Mouse (Mus musculus) G1E (cell line): ENCODE measurements around the gene Xylt1. TPM values are rescaled to one million over a fixed set of nuclear protein-coding genes. Genes with fewer than 3 reads are reported as not detected.

ENCODE experiments used
- ATAC-seq: 2 replicates; pipeline ENCODE4 v1.8.0; 2016; ENCODE audit warnings: mild to moderate bottlenecking; ENCODE audit not compliant: insufficient number of reproducible peaks, poor library complexity, low FRiP score, severe bottlenecking; ENCODE audit errors: extremely low read depth
- DNase-seq: peaks from one replicate; pipeline ENCODE4 v3.0.0; 2012; ENCODE audit warnings: low spot score
- H3K27me3 ChIP-seq: 2 replicates; pipeline ENCODE4 v1.6.1; 2012; ENCODE audit warnings: mild to moderate bottlenecking, low read length, inconsistent platforms; ENCODE audit not compliant: insufficient read depth
- H3K36me3 ChIP-seq: replicated peaks from 2 replicates; pipeline ENCODE3; 2012; ENCODE audit warnings: mild to moderate bottlenecking, inconsistent platforms
- H3K4me1 ChIP-seq: 2 replicates; pipeline ENCODE4 v1.6.1; 2012; ENCODE audit warnings: low read depth, low read length, inconsistent platforms, mixed read lengths; ENCODE audit not compliant: insufficient read depth
- H3K4me3 ChIP-seq: 2 replicates; pipeline ENCODE4 v1.5.1; 2012; ENCODE audit warnings: low read depth, mild to moderate bottlenecking, inconsistent platforms, low read length, moderate library complexity, mixed read lengths
- H3K9me3 ChIP-seq: replicated peaks from 2 replicates; pipeline ENCODE4 v1.6.1; 2012; ENCODE audit warnings: inconsistent platforms
- CTCF ChIP-seq: IDR thresholded peaks from 2 replicates; pipeline ENCODE4 v1.5.1; 2012; ENCODE audit warnings: low read depth, low read length, inconsistent platforms, mixed read lengths
- GATA1 ChIP-seq: IDR thresholded peaks from 2 replicates; pipeline ENCODE4 v1.6.1; 2012; ENCODE audit warnings: borderline replicate concordance, low read length, inconsistent platforms, mixed read lengths
- GATA2 ChIP-seq: IDR thresholded peaks from 2 replicates; pipeline ENCODE4 v1.6.1; 2012; ENCODE audit warnings: low read depth, low read length, inconsistent platforms, borderline replicate concordance
- POLR2AphosphoS5 ChIP-seq: IDR thresholded peaks from 2 replicates; pipeline ENCODE4 v1.6.1; 2012; ENCODE audit warnings: low read depth, low read length, inconsistent platforms; ENCODE audit not compliant: insufficient replicate concordance
- TAL1 ChIP-seq: conservative IDR thresholded peaks from 2 replicates; pipeline ENCODE4 v1.6.1; 2012; ENCODE audit warnings: low read depth, low read length, inconsistent platforms, mixed read lengths
- polyA plus RNA-seq: library from polyadenylated mRNA; stranded (reverse); fragments of >175 nt; gene quantifications from 2 replicates; pipeline ENCODE4 v1.2.3, GENCODE M21; 2012
- total RNA-seq, 2 experiments: library from RNA; stranded (forward) in 1 of 2; stranded (reverse) in 1 of 2; fragments of 200-1000 nt in 1 of 2; fragments of >200 nt in 1 of 2; fragmentation: Nextera tagmentation in 1 of 2; gene quantifications; 2 replicates each; pipeline ENCODE4 v1.2.3; 2014 to 2017

Xylt1 gene
- total and polyA plus RNA-seq, 3 experiments = 0.11 TPM; not detected in 2

GRCm38 (mm10) chr7:117567653-117568340 lies 187.0 kb downstream of the Xylt1 start:
- ATAC-seq = no peak
- no peak overlapping the region for H3K4me3 ChIP-seq
- no peak for DNase-seq

GRCm38 (mm10) chr7:117571131-117571530 lies 190.4 kb downstream of the Xylt1 start:
- no peak for ATAC-seq
- DNase-seq = no peak
- no peaks in the 10 kb centered on the region for H3K4me1 ChIP-seq
- H3K9me3 ChIP-seq = peaks cover 55% of the 10 kb centered on the region
- TF ChIP-seq GATA2 = no peak
- TF ChIP-seq TAL1 = no peak
- no peak for TF ChIP-seq CTCF
- TF ChIP-seq POLR2AphosphoS5 = no peak
- TF ChIP-seq GATA1 = no peak
- no peaks in the 10 kb centered on the region for H3K27me3 ChIP-seq
- no peak overlapping the region for H3K4me3 ChIP-seq
- H3K36me3 ChIP-seq = no peaks in the 10 kb centered on the region

More at GRCm38 (mm10) chr7:117567653-117568340, 187.0 kb downstream of the Xylt1 start:
- no peaks in the 10 kb centered on the region for H3K36me3 ChIP-seq
- no peaks in the 10 kb centered on the region for H3K27me3 ChIP-seq
- H3K4me1 ChIP-seq = no peaks in the 10 kb centered on the region
- H3K9me3 ChIP-seq = peaks cover 59% of the 10 kb centered on the region
- TF ChIP-seq GATA2 = no peak
- no peak for TF ChIP-seq TAL1
- no peak for TF ChIP-seq GATA1
- TF ChIP-seq CTCF = no peak
- no peak for TF ChIP-seq POLR2AphosphoS5

DNA sequence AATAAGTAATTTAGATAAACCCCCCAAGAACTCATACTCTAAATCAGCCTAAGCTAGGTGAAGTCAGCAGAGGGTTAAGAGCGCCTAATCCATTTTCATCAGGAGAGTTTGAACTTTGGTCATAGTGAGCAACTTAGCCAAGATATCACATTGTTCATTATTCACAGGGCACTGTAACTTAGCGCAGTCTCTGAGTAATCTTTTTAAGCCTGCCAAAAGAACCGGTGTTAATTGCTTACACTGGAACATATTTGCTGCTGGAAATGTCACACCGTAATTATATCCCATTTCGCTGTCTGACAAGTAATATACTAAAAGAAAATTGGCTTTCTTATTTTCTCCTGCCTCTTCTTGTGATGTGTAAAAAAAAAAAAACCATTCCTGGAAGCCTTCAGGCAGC lies 190.9 kb downstream of the Xylt1 start:
- Histone ChIP-seq H3K27me3 (no peaks in the 10 kb centered on the region), H3K4me1 (no peaks in the 10 kb centered on the region), H3K4me3 (no peak overlapping the region), H3K9me3 (peaks cover 58% of the 10 kb centered on the region), H3K36me3 (no peaks in the 10 kb centered on the region)
- TF ChIP-seq GATA2 (no peak), CTCF (no peak), POLR2AphosphoS5 (no peak), GATA1 (no peak), TAL1 (no peak)
- no peak for DNase-seq
- ATAC-seq = no peak

DNA sequence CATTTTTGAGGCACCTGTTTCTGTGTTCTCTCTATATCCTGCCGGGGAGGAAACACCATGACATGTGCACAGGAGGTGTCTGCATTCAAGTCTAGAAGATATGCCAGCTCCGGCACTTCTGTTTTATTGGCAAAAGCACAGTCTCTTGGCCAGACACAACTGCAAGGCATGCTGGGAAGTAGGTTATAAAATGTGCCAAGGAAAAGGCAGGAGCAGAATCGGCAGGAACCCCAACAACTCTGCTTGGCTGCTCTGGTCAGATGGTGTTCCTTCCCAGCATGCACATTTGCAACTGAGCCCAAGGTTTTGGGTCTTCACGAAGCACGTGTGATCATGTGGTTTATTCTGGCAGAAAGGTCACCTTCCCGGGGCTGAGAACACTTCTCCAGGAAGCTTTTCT lies 192.4 kb downstream of the Xylt1 start:
- peaks cover 53% of the 10 kb centered on the region for H3K9me3 ChIP-seq
- DNase-seq (no peak), ATAC-seq (no peak)
- H3K4me3 ChIP-seq = no peak overlapping the region
- no peaks in the 10 kb centered on the region for H3K27me3 ChIP-seq
- H3K36me3 ChIP-seq = no peaks in the 10 kb centered on the region
- H3K4me1 ChIP-seq = no peaks in the 10 kb centered on the region
- TF ChIP-seq GATA2 (no peak), TAL1 (no peak), GATA1 (no peak), POLR2AphosphoS5 (no peak), CTCF (no peak)

GRCm38 (mm10) chr7:117575417-117575816 lies 194.6 kb downstream of the Xylt1 start:
- H3K4me1 ChIP-seq = no peaks in the 10 kb centered on the region
- no peaks in the 10 kb centered on the region for H3K36me3 ChIP-seq
- H3K27me3 ChIP-seq = no peaks in the 10 kb centered on the region
- no peak overlapping the region for H3K4me3 ChIP-seq
- peaks cover 46% of the 10 kb centered on the region for H3K9me3 ChIP-seq
- TF ChIP-seq TAL1 (no peak), POLR2AphosphoS5 (no peak), CTCF (no peak), GATA1 (no peak), GATA2 (no peak)
- DNase-seq (no peak), ATAC-seq (no peak)

DNA sequence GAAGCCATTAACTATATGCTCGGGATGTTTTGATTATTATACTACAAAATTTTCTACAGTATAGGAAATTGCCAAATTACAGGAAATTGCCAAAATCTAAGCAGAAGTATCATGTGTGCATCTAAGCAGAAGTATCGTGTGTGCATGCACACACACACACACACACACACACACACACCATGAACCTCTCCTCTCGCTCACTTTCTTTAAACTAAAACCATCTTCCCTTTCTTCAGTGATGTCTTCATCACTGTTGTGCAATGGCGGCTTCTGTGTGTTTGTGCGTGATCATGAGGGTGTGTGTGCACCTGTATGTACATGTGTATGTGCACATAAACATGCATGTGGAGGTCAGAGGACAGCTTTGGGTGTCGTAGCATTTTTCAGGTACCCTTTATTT lies 196.3 kb downstream of the Xylt1 start:
- Histone ChIP-seq H3K4me1 (no peaks in the 10 kb centered on the region), H3K9me3 (peaks cover 49% of the 10 kb centered on the region), H3K36me3 (no peaks in the 10 kb centered on the region), H3K4me3 (no peak overlapping the region), H3K27me3 (no peaks in the 10 kb centered on the region)
- ATAC-seq (no peak), DNase-seq (no peak)
- TF ChIP-seq TAL1 (no peak), GATA1 (no peak), GATA2 (no peak), CTCF (no peak), POLR2AphosphoS5 (no peak)

DNA sequence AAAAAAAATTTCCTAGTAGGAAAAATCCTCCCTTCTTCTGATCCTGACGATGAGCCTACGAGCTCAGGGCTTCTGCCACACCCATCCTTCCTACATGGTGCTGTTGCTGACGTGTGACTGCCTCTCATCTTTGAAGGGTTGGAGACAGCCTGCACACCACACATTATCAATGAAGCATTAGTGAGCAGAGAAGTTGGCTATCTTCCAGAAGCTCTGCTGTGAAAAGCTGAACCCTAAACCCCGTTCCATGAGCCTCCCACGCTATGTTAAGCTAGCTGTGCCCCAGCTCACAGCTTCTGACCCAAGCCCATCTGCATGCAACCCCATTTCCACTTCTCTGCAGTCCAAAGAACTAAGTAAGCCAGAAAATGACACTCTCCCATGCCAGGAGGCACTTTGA lies 204.4 kb downstream of the Xylt1 start:
- ATAC-seq (no peak), DNase-seq (no peak)
- H3K36me3 ChIP-seq = no peaks in the 10 kb centered on the region

More for the DNA sequence above, 204.4 kb downstream of the Xylt1 start:
- peaks cover 42% of the 10 kb centered on the region for H3K9me3 ChIP-seq
- no peaks in the 10 kb centered on the region for H3K27me3 ChIP-seq
- H3K4me1 ChIP-seq = no peaks in the 10 kb centered on the region
- TF ChIP-seq POLR2AphosphoS5 (no peak), GATA1 (no peak), CTCF (no peak), GATA2 (no peak), TAL1 (no peak)
- H3K4me3 ChIP-seq = no peak overlapping the region
